Mouse (Mus musculus): Measurements from ENCODE around the gene Exoc2. TPM values are rescaled to one million over a fixed set of nuclear protein-coding genes. Genes with fewer than 3 reads are reported as not detected.
A peak's percentile ranks its signal among the peaks of the same experiment; 100 is the strongest.

Gene Exoc2
- polyA plus RNA-seq, 2 experiments, result 7.0 to 13.8 TPM

GRCm38 (mm10) chr13:30841306-30841705, 132.6 kb downstream of the Exoc2 start:
- Histone ChIP-seq H3K36me3 (replicated peaks; ENCODE audit: control insufficient read depth, insufficient read depth, low read depth) (no peaks in the 10 kb centered on the region), H3K9ac (replicated peaks) (no peak overlapping the region), H3K27me3 (ENCODE audit: control insufficient read depth, insufficient read depth, low read length) (no peaks in the 10 kb centered on the region), H3K9me3 (ENCODE audit: control insufficient read depth, low read length) (no peaks in the 10 kb centered on the region), H3K27ac (no peak overlapping the region), H3K4me3 (ENCODE audit: insufficient read depth in 1 of 2, low read depth in 2 of 2, low read length in 2 of 2) (no peak overlapping the region), H3K4me1 (replicated peaks; ENCODE audit: control insufficient read depth in 2 of 2, insufficient read depth in 2 of 2, low read length in 1 of 2) (no peaks in the 10 kb centered on the region), H3K4me2 (ENCODE audit: low read depth) (no peak overlapping the region)
- no peak for ATAC-seq (ENCODE audit: insufficient read depth)
- DNase-seq (ENCODE audit: low read depth in 3 of 3, low spot score in 3 of 3), result no peak
- no peak for TF ChIP-seq CTCF (IDR thresholded peaks at IDR 0.05; ENCODE audit: low read depth)
- no peak for TF ChIP-seq EP300 (IDR thresholded peaks at IDR 0.05; ENCODE audit: low read depth)
- WGBS (ENCODE audit: insufficient replicate concordance), result 75% methylated on average over 4 of the region's 4 CpGs

GRCm38 (mm10) chr13:30840700-30841099, 133.2 kb downstream of the Exoc2 start:
- Histone ChIP-seq H3K9me3 (ENCODE audit: control insufficient read depth, low read length) (no peaks in the 10 kb centered on the region), H3K36me3 (replicated peaks; ENCODE audit: control insufficient read depth, insufficient read depth, low read depth) (no peaks in the 10 kb centered on the region), H3K4me3 (ENCODE audit: insufficient read depth in 1 of 2, low read depth in 2 of 2, low read length in 2 of 2) (no peak overlapping the region), H3K27me3 (ENCODE audit: control insufficient read depth, insufficient read depth, low read length) (no peaks in the 10 kb centered on the region), H3K9ac (replicated peaks) (no peak overlapping the region), H3K27ac (no peak overlapping the region), H3K4me1 (replicated peaks; ENCODE audit: control insufficient read depth in 2 of 2, insufficient read depth in 2 of 2, low read length in 1 of 2) (no peaks in the 10 kb centered on the region), H3K4me2 (ENCODE audit: low read depth) (no peak overlapping the region)
- ATAC-seq (ENCODE audit: insufficient read depth) (0 out of 2 replicates have a peak, but pooled peaks have one; percentile 21), DNase-seq (ENCODE audit: low read depth in 3 of 3, low spot score in 3 of 3) (no peak)
- TF ChIP-seq EP300 (IDR thresholded peaks at IDR 0.05; ENCODE audit: low read depth) (no peak), CTCF (IDR thresholded peaks at IDR 0.05; ENCODE audit: low read depth) (no peak)
- 78% methylated on average over 3 of the region's 3 CpGs for WGBS (ENCODE audit: insufficient replicate concordance)

- Histone ChIP-seq H3K4me2 (ENCODE audit: low read depth) (no peak overlapping the region), H3K27ac (no peak overlapping the region), H3K9me3 (ENCODE audit: control insufficient read depth, low read length) (no peaks in the 10 kb centered on the region), H3K27me3 (ENCODE audit: control insufficient read depth, insufficient read depth, low read length) (no peaks in the 10 kb centered on the region), H3K4me1 (replicated peaks; ENCODE audit: control insufficient read depth in 2 of 2, insufficient read depth in 2 of 2, low read length in 1 of 2) (peaks cover 0 to 2% of the 10 kb centered on the region in 2 experiments; a peak in 1 of 4 replicates), H3K36me3 (replicated peaks; ENCODE audit: control insufficient read depth, insufficient read depth, low read depth) (no peaks in the 10 kb centered on the region), H3K9ac (replicated peaks) (no peak overlapping the region), H3K4me3 (ENCODE audit: insufficient read depth in 1 of 2, low read depth in 2 of 2, low read length in 2 of 2) (no peak overlapping the region)
- ATAC-seq (ENCODE audit: insufficient read depth) (no peak), DNase-seq (ENCODE audit: low read depth in 3 of 3, low spot score in 3 of 3) (no peak)
- 65% methylated on average over 1 of the region's 1 CpGs for WGBS (ENCODE audit: insufficient replicate concordance)
- TF ChIP-seq EP300 (IDR thresholded peaks at IDR 0.05; ENCODE audit: low read depth) (no peak), CTCF (IDR thresholded peaks at IDR 0.05; ENCODE audit: low read depth) (no peak)
These were observed 137.6 kb downstream of the Exoc2 start for GRCm38 (mm10) chr13:30836342-30836741.

GRCm38 (mm10) chr13:30834859-30835258, 139.0 kb downstream of the Exoc2 start:
- Histone ChIP-seq H3K4me2 (ENCODE audit: low read depth) (peak overlapping the region; percentile 47), H3K9ac (replicated peaks) (no peak overlapping the region), H3K36me3 (replicated peaks; ENCODE audit: control insufficient read depth, insufficient read depth, low read depth) (no peaks in the 10 kb centered on the region), H3K4me1 (replicated peaks; ENCODE audit: control insufficient read depth in 2 of 2, insufficient read depth in 2 of 2, low read length in 1 of 2) (peaks cover 0 to 2% of the 10 kb centered on the region in 2 experiments; a peak in 1 of 4 replicates), H3K9me3 (ENCODE audit: control insufficient read depth, low read length) (no peaks in the 10 kb centered on the region), H3K4me3 (ENCODE audit: insufficient read depth in 1 of 2, low read depth in 2 of 2, low read length in 2 of 2) (no peak overlapping the region), H3K27ac (no peak overlapping the region), H3K27me3 (ENCODE audit: control insufficient read depth, insufficient read depth, low read length) (no peaks in the 10 kb centered on the region)
- TF ChIP-seq EP300 (IDR thresholded peaks at IDR 0.05; ENCODE audit: low read depth), result no peak
- no peak for TF ChIP-seq CTCF (IDR thresholded peaks at IDR 0.05; ENCODE audit: low read depth)
- ATAC-seq (ENCODE audit: insufficient read depth) (no peak), DNase-seq (ENCODE audit: low read depth in 3 of 3, low spot score in 3 of 3) (no peak)
- WGBS (ENCODE audit: insufficient replicate concordance), result 58% methylated on average over 9 of the region's 9 CpGs

- Histone ChIP-seq H3K4me1 (replicated peaks; ENCODE audit: control insufficient read depth in 2 of 2, insufficient read depth in 2 of 2, low read length in 1 of 2) (peaks cover 0 to 2% of the 10 kb centered on the region in 2 experiments; a peak in 1 of 4 replicates), H3K4me3 (ENCODE audit: insufficient read depth in 1 of 2, low read depth in 2 of 2, low read length in 2 of 2) (peak overlapping the region in 1 of 2 experiments; percentile 8; a peak in 1 of 4 replicates), H3K36me3 (replicated peaks; ENCODE audit: control insufficient read depth, insufficient read depth, low read depth) (no peaks in the 10 kb centered on the region), H3K9me3 (ENCODE audit: control insufficient read depth, low read length) (no peaks in the 10 kb centered on the region), H3K27ac (no peak overlapping the region), H3K27me3 (ENCODE audit: control insufficient read depth, insufficient read depth, low read length) (no peaks in the 10 kb centered on the region), H3K4me2 (ENCODE audit: low read depth) (peak overlapping the region; percentile 47), H3K9ac (replicated peaks) (no peak overlapping the region)
- WGBS (ENCODE audit: insufficient replicate concordance), result 22% methylated on average over 6 of the region's 6 CpGs
- ATAC-seq (ENCODE audit: insufficient read depth) (no peak), DNase-seq (ENCODE audit: low read depth in 3 of 3, low spot score in 3 of 3) (no peak)
- TF ChIP-seq EP300 (IDR thresholded peaks at IDR 0.05; ENCODE audit: low read depth) (no peak), CTCF (IDR thresholded peaks at IDR 0.05; ENCODE audit: low read depth) (no peak)
These were observed 139.5 kb downstream of the Exoc2 start for GRCm38 (mm10) chr13:30834349-30834748.
